7 mouse cellular contexts compared by ENCODE assay signal in the genomic region with DNA sequence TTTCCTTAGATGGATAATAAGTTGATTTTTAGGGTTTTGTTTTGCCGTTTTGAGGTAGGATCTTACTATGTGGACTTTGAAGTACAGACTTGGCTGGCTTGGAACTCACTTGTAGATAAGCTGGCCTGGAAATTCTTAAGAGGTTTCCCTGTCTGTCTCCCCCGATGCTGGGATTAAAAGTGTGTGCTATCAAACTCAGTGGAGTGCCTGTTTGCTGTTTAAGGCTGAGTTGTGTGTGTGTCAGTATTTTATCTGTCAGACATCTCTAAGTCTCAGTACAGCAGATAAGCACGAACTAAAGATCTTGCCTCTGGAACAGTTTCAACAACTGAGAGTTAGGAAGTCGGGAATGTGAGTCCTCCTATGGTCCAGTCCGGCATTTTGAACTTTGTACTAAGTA. TPM values are rescaled to one million over a fixed set of nuclear protein-coding genes. Genes with fewer than 3 reads are reported as not detected.
DNase-seq lines count a peak whose midpoint lies in the region; ATAC-seq and TF ChIP-seq lines count a peak whose summit lies in the region.

No protein-coding gene starts in this region.

- WGBS in lung, embryonic 14.5 days = under 1% methylated on average over 5 of the region's 5 CpGs
- 2% methylated on average over 5 of the region's 5 CpGs for WGBS in large intestine, adult 2 months
- WGBS in small intestine, adult 2 months = 5% methylated on average over 5 of the region's 5 CpGs

- H3K9me3 ChIP-seq in lung, embryonic 14.5 days (ENCODE audit: low read depth, low read length) = no peaks in the 10 kb centered on the region

- H3K36me3 ChIP-seq in lung, embryonic 14.5 days (ENCODE audit: insufficient read depth) = peaks cover 5% of the 10 kb centered on the region; the same call in 1 of the 2 replicates
- peaks cover 2% of the 10 kb centered on the region; the same call in 1 of the 2 replicates for H3K36me3 ChIP-seq in small intestine, adult 2 months (ENCODE audit: control insufficient read depth, insufficient read depth, low read length)

- ATAC-seq in lung, embryonic 14.5 days (ENCODE audit: insufficient read depth) = no peak

- H3K4me3 ChIP-seq in lung, embryonic 14.5 days (ENCODE audit: low read depth, low read length) = peak overlapping the region; percentile 94
- peak overlapping the region; percentile 98 for H3K4me3 ChIP-seq in embryonic fibroblast, embryonic 13.5 days (ENCODE audit: insufficient read depth, low read length)
- no peak overlapping the region for H3K4me3 ChIP-seq in small intestine, adult 2 months (ENCODE audit: low read depth, low read length)

- peaks cover 30% of the 10 kb centered on the region for H3K4me1 ChIP-seq in lung, embryonic 14.5 days (ENCODE audit: insufficient read depth)
- peaks cover 5% of the 10 kb centered on the region; the same call in 1 of the 2 replicates for H3K4me1 ChIP-seq in embryonic fibroblast, embryonic 13.5 days (ENCODE audit: control insufficient read depth, insufficient read depth, low read length)
- peaks cover 2% of the 10 kb centered on the region; the same call in 1 of the 2 replicates for H3K4me1 ChIP-seq in small intestine, adult 2 months (ENCODE audit: control insufficient read depth, insufficient read depth, insufficient read length, low read length)

- TF ChIP-seq POLR2A in embryonic fibroblast, embryonic 13.5 days (IDR thresholded peaks at IDR 0.05; ENCODE audit: low read depth, low read length) = no peak
- TF ChIP-seq POLR2A in small intestine, adult 2 months (IDR thresholded peaks at IDR 0.05; ENCODE audit: low read depth, low read length) = no peak

- DNase-seq in lung, embryonic 14.5 days = peak; percentile 44
- DNase-seq in lung, postnatal 10 days = no peak
- DNase-seq in large intestine, adult 2 months (ENCODE audit: low read depth, low spot score) = peak; percentile 65
- DNase-seq in layer of hippocampus, postnatal 10 days (ENCODE audit: low spot score in 2 of 2) = no peak
- no peak for DNase-seq in thymus, postnatal 0 days (ENCODE audit: low spot score)

- H3K4me2 ChIP-seq in lung, embryonic 14.5 days = peak overlapping the region; percentile 88

- no peaks in the 10 kb centered on the region for H3K27me3 ChIP-seq in lung, embryonic 14.5 days (ENCODE audit: insufficient read depth, low read length)
- H3K27me3 ChIP-seq in small intestine, adult 2 months (ENCODE audit: control insufficient read depth, insufficient read depth, low read length) = no peaks in the 10 kb centered on the region

- no peak for TF ChIP-seq CTCF in lung, embryonic 14.5 days (IDR thresholded peaks at IDR 0.05; ENCODE audit: low read depth)
- TF ChIP-seq CTCF in embryonic fibroblast, embryonic 13.5 days (IDR thresholded peaks at IDR 0.05; ENCODE audit: borderline replicate concordance, insufficient read depth, low read length) = no peak
- TF ChIP-seq CTCF in small intestine, adult 2 months (IDR thresholded peaks at IDR 0.05; ENCODE audit: extremely low read depth, insufficient read length, insufficient replicate concordance, low read depth, low read length) = no peak

- 0 out of 2 replicates have a peak overlapping the region, but pooled peaks have one; percentile 58 for H3K27ac ChIP-seq in lung, embryonic 14.5 days (ENCODE audit: low read depth)
- H3K27ac ChIP-seq in embryonic fibroblast, embryonic 13.5 days (ENCODE audit: insufficient read depth, low read length) = peak overlapping the region; percentile 65
- peak overlapping the region; percentile 81 for H3K27ac ChIP-seq in small intestine, adult 2 months (ENCODE audit: insufficient read depth, low read depth, low read length)

- peak overlapping the region; percentile 98 for H3K9ac ChIP-seq in lung, embryonic 14.5 days

RNA-seq across cellular contexts. Expression of a gene that starts 1.6 kb away (rescaled TPM):
- polyA plus RNA-seq in lung, embryonic 14.5 days (2014; fragmentation: Nextera tagmentation; extraction: Ambion mirVana) = 91.1 and 92.1 TPM in 2 replicates
- polyA plus RNA-seq in embryonic fibroblast, embryonic 13.5 days (2011; ENCODE audit: insufficient read length, low read depth, missing spikeins) = 123 and 130 TPM in 2 replicates
- polyA plus RNA-seq in large intestine, adult 2 months (2012; rRNA removed) = 11.2 and 13.8 TPM in 2 replicates
- polyA plus RNA-seq in small intestine, adult 2 months (2012; rRNA removed) = 3.1 and 6.7 TPM in 2 replicates
- 10 to 100 TPM; 76.3 to 77.2 TPM for total RNA-seq in layer of hippocampus, postnatal 10 days (2021)
- 32.9 and 34.6 TPM in 2 replicates for polyA plus RNA-seq in thymus, postnatal 0 days (2015; fragmentation: Nextera tagmentation; extraction: Ambion mirVana)

Comparison
In these comparisons a context has a peak if more than half of its experiments do, and no peak if none do; other contexts are left out.
1. DNase-seq: peak in lung, embryonic 14.5 days (single experiment) and large intestine, adult 2 months (single experiment); none in lung, postnatal 10 days (single experiment), layer of hippocampus, postnatal 10 days (0 of 2) and thymus, postnatal 0 days (single experiment).
2. Peak in every context shown above with its lines, with median percentiles within 50 percentile points of each other: H3K27ac ChIP-seq.